Mouse (Mus musculus): ENCODE measurements around the gene Olfr26. TPM values are rescaled to one million over a fixed set of nuclear protein-coding genes. Genes with fewer than 3 reads are reported as not detected.
"Not testable (repeated sequence)": the region's sequence is repeated elsewhere in the genome, so short reads cannot be mapped to it uniquely, and the experiment has no call there.

The Olfr26 gene
- total RNA-seq (2017) = not detected in 2 replicates

GRCm38 (mm10) chr9:38854760-38855159, at the start of gene Olfr26:
Olfr26 (plus strand) TSS chr9:38855060.
- ATAC-seq (ENCODE audit: extremely low read depth, insufficient number of reproducible peaks, low FRiP score, poor library complexity, severe bottlenecking) = no peak

DNA sequence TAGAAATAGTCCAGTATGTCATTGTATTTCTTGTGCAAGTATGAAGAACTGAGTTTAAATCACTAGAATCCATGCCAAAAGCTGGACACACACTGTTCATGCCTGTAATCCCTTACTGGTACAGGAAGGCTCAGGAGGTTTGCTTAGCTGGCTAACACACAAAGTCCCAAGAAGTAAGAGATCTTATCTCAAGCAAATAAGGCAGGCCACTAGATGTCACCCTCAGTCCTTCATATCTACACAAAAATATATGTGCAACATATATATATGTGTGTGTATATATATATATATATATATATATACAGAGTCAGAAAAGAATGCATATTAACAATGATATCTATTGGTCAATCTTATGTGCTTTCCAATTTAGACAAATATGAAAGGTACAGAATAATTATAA, 49.2 kb upstream of the Olfr26 start:
- ATAC-seq (ENCODE audit: extremely low read depth, insufficient number of reproducible peaks, low FRiP score, poor library complexity, severe bottlenecking) = no peak

GRCm38 (mm10) chr9:38814314-38814713, 40.5 kb upstream of the Olfr26 start, which contains the start of gene Olfr922:
Olfr922 (plus strand) TSS chr9:38814614.
- ATAC-seq (ENCODE audit: extremely low read depth, insufficient number of reproducible peaks, low FRiP score, poor library complexity, severe bottlenecking) = no peak

GRCm38 (mm10) chr9:38815458-38815986, 39.3 kb upstream of the Olfr26 start:
- no peak for ATAC-seq (ENCODE audit: extremely low read depth, insufficient number of reproducible peaks, low FRiP score, poor library complexity, severe bottlenecking)

- ATAC-seq (ENCODE audit: extremely low read depth, insufficient number of reproducible peaks, low FRiP score, poor library complexity, severe bottlenecking) = no peak
Observed at GRCm38 (mm10) chr9:38826245-38826644, 28.6 kb upstream of the Olfr26 start, which contains the start of gene Olfr923. Olfr923 (plus strand) TSS chr9:38826545.

GRCm38 (mm10) chr9:38833027-38833426, 21.8 kb upstream of the Olfr26 start:
- no peak for ATAC-seq (ENCODE audit: extremely low read depth, insufficient number of reproducible peaks, low FRiP score, poor library complexity, severe bottlenecking)

GRCm38 (mm10) chr9:38844149-38844548, 10.7 kb upstream of the Olfr26 start, which contains the start of gene Olfr924:
Olfr924 (plus strand) TSS chr9:38844449.
- ATAC-seq (ENCODE audit: extremely low read depth, insufficient number of reproducible peaks, low FRiP score, poor library complexity, severe bottlenecking) = no peak

- not testable (repeated sequence) for ATAC-seq (ENCODE audit: extremely low read depth, insufficient number of reproducible peaks, low FRiP score, poor library complexity, severe bottlenecking)
Observed at GRCm38 (mm10) chr9:38874880-38875279, 20.0 kb downstream of the Olfr26 start.

GRCm38 (mm10) chr9:38876826-38877225, 22.0 kb downstream of the Olfr26 start, which contains the start of gene Olfr926:
Olfr926 (plus strand) TSS chr9:38877126.
- ATAC-seq (ENCODE audit: extremely low read depth, insufficient number of reproducible peaks, low FRiP score, poor library complexity, severe bottlenecking) = no peak

Other genes with a start within 250 kb of the Olfr26 start
- not detected in 2 replicates for gene Olfr914, start 250.0 kb upstream of the Olfr26 start, total RNA-seq (2017)
- gene Olfr916, start 195.2 kb upstream of the Olfr26 start, total RNA-seq (2017) = not detected in 2 replicates
- not detected in 2 replicates for gene Olfr917, start 189.2 kb upstream of the Olfr26 start, total RNA-seq (2017)
- not detected in 2 replicates for gene Olfr918, start 180.5 kb upstream of the Olfr26 start, total RNA-seq (2017)
- gene Olfr919, start 151.4 kb upstream of the Olfr26 start, total RNA-seq (2017) = not detected in 2 replicates
- gene Vwa5a, start 136.8 kb upstream of the Olfr26 start, total RNA-seq (2017) = 9.8 and 10.4 TPM in 2 replicates
- gene Olfr920, start 102.8 kb upstream of the Olfr26 start, total RNA-seq (2017) = 0.12 TPM in 2 replicates
- gene Olfr921, start 82.0 kb upstream of the Olfr26 start, total RNA-seq (2017) = not detected in 2 replicates
- not detected in 2 replicates for gene Olfr922, start 40.4 kb upstream of the Olfr26 start, total RNA-seq (2017)
- gene Olfr923, start 28.5 kb upstream of the Olfr26 start, total RNA-seq (2017) = not detected in 2 replicates
- not detected in 2 replicates for gene Olfr924, start 10.6 kb upstream of the Olfr26 start, total RNA-seq (2017)
- gene Olfr926, start 22.1 kb downstream of the Olfr26 start, total RNA-seq (2017) = not detected in 2 replicates
- not detected in 2 replicates for gene Olfr930, start 74.7 kb downstream of the Olfr26 start, total RNA-seq (2017)
- gene Olfr933, start 117.3 kb downstream of the Olfr26 start, total RNA-seq (2017) = not detected in 2 replicates
- not detected in 2 replicates for gene Olfr934, start 133.3 kb downstream of the Olfr26 start, total RNA-seq (2017)
- not detected in 2 replicates for gene Olfr935, start 144.6 kb downstream of the Olfr26 start, total RNA-seq (2017)
- gene Olfr146, start 168.3 kb downstream of the Olfr26 start, total RNA-seq (2017) = 0.35 TPM in 1 of 2 replicates, not detected in the other
- not detected in 2 replicates for gene Olfr937, start 209.9 kb downstream of the Olfr26 start, total RNA-seq (2017)
- not detected in 2 replicates for gene Olfr938, start 223.8 kb downstream of the Olfr26 start, total RNA-seq (2017)

All from neutrophil, adult 5-6 weeks (primary cell).